Mouse (Mus musculus) MEL (cell line): ENCODE measurements around the gene Plxna4.

Experiments
- ELF1 ChIP-seq: IDR thresholded peaks from 2 replicates; pipeline ENCODE4 v1.6.1; 2014; ENCODE audit warnings: low read depth, mild to moderate bottlenecking, inconsistent platforms, low read length, improper control_type of control experiment, moderate library complexity
- MAFK ChIP-seq: IDR thresholded peaks from 2 replicates; pipeline ENCODE4 v1.6.1; 2011; ENCODE audit warnings: low read depth, mild to moderate bottlenecking, low read length, improper control_type of control experiment, borderline replicate concordance
- NRF1 ChIP-seq: IDR thresholded peaks from 2 replicates; pipeline ENCODE4 v1.6.1; 2014; ENCODE audit warnings: low read depth, mild to moderate bottlenecking, inconsistent platforms, low read length, improper control_type of control experiment, moderate library complexity; ENCODE audit not compliant: poor library complexity, insufficient read depth, severe bottlenecking
- POLR2A ChIP-seq, 2 experiments: IDR thresholded peaks; 2 replicates each; pipeline ENCODE4 v1.6.1; 2011 to 2012; ENCODE audit warnings: low read length in 2 of 2, mild to moderate bottlenecking in 2 of 2, control low read depth in 1 of 2, improper control_type of control experiment in 1 of 2, low read depth in 1 of 2, moderate library complexity in 1 of 2; ENCODE audit not compliant: control insufficient read depth in 1 of 2, insufficient read depth in 1 of 2, poor library complexity in 1 of 2
- RCOR1 ChIP-seq: IDR thresholded peaks from 2 replicates; pipeline ENCODE4 v1.6.1; 2012; ENCODE audit warnings: low read depth, mild to moderate bottlenecking, inconsistent platforms, low read length, improper control_type of control experiment
- TBP ChIP-seq: IDR thresholded peaks from 2 replicates; pipeline ENCODE4 v1.8.0; 2011; ENCODE audit warnings: low read depth, low read length, improper control_type of control experiment
- TCF12 ChIP-seq: IDR thresholded peaks from 2 replicates; pipeline ENCODE4 v1.6.1; 2014; ENCODE audit warnings: low read depth, mild to moderate bottlenecking, inconsistent platforms, low read length, improper control_type of control experiment, moderate library complexity
- USF1 ChIP-seq: IDR thresholded peaks from 2 replicates; pipeline ENCODE4 v1.6.1; 2014; ENCODE audit warnings: low read depth, mild to moderate bottlenecking, inconsistent platforms, low read length, improper control_type of control experiment, moderate library complexity

DNA sequence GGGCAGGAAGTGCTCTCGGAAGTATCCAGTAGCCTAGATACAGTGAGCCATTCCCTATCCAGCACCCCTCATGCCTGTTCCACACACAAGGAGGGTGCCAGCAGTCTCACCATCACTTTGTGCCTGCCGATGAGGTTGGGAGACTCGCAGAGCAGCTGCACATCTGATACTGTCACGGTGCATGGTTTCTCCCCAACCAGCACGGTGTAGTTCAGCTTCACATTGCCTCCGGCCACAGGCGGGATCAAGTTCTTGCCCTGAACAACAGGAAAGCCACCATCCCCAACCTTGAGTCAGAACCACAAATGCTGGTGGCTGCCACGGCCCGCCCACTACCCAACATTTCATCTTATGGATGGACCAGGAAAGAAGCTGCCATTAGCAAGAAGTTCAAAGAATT lies 391.1 kb downstream of the Plxna4 start:
- TF ChIP-seq TCF12 (no peak), ELF1 (no peak), MAFK (no peak), NRF1 (no peak), USF1 (no peak), POLR2A (IDR thresholded peaks at IDR 0.05; ENCODE audit: control insufficient read depth in 1 of 2, insufficient read depth in 1 of 2, low read depth in 1 of 2, low read length in 2 of 2, poor library complexity in 1 of 2) (no peak), TBP (no peak), RCOR1 (no peak)
